Mouse (Mus musculus) liver, embryonic 14.5 days (tissue): ENCODE measurements around the gene Elk3.

ENCODE experiments used
- CTCF ChIP-seq: IDR thresholded peaks from 2 replicates; pipeline ENCODE4 v1.5.1; 2016; ENCODE audit warnings: antibody characterized with exemption, low read depth, control low read depth
- EP300 ChIP-seq: IDR thresholded peaks from 2 replicates; pipeline ENCODE4 v1.6.1; 2016; ENCODE audit warnings: antibody characterized with exemption, low read depth

DNA sequence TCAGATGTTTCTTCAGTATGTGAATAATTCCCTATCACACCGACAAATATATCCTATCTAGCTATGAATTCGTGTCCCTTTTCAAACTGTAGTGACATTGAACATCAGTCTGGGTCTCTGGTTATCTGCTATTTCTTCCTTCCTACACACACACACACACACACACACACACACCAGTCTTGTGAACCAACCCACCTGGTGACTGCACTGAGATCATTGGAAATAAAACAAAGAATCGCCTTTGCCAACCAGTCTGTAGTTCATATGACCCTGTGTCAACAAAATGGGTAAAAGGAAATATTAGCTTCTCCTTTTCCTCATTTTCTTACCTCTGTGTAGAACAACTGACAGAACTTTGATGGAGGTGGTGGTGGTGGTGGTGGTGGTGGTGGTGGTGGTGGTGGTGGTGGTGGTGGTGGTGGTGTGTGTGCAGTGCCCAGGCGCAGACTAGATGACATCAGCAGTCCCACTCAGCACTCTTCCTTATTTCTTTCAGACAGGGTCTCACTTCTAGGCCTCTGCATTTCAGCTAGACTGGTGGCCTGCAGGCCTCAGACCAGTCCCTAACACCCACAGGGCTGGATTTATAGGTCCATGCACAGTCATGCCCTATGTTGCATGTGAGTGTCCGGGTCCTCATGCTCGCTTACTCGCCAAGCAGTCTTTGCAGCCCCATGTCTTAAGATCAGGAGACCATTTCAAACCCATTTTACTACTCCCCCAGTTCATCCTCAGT is 64.6 kb downstream of the Elk3 start:
- TF ChIP-seq EP300 (no peak), CTCF (no peak)
